Mouse (Mus musculus): ENCODE measurements around the gene Auh. TPM values are rescaled to one million over a fixed set of nuclear protein-coding genes. Genes with fewer than 3 reads are reported as not detected.
A peak's percentile ranks its signal among the peaks of the same experiment; 100 is the strongest.

Auh gene
- polyA plus RNA-seq, 1 experiment from 2014 or later, result 38.6 TPM

GRCm38 (mm10) chr13:52832481-52833170, 96.9 kb downstream of the Auh start:
- Histone ChIP-seq H3K9ac (ENCODE audit: low read length) (no peak overlapping the region), H3K4me3 (ENCODE audit: low read depth, low read length) (no peak overlapping the region), H3K4me1 (replicated peaks; ENCODE audit: control insufficient read depth, insufficient read depth, low read length) (peaks cover 3% of the 10 kb centered on the region; the same call in 1 of the 2 replicates), H3K9me3 (ENCODE audit: control insufficient read depth, low read length) (no peaks in the 10 kb centered on the region), H3K27ac (ENCODE audit: low read depth) (no peak overlapping the region), H3K36me3 (ENCODE audit: control insufficient read depth, insufficient read depth, low read length) (peaks cover 14% of the 10 kb centered on the region; the same call in 1 of the 2 replicates), H3K27me3 (replicated peaks; ENCODE audit: control insufficient read depth, insufficient read depth, low read length) (no peaks in the 10 kb centered on the region), H3K4me2 (ENCODE audit: low read length) (no peak overlapping the region)
- ATAC-seq (replicated peaks; ENCODE audit: low FRiP score, low TSS enrichment, low read depth), result no peak
- WGBS, result 70% methylated on average over 8 of the region's 8 CpGs
- DNase-seq (ENCODE audit: low spot score), result no peak

- H3K4me3 ChIP-seq (ENCODE audit: low read depth, low read length), result no peak overlapping the region
- peak; percentile 71 for ATAC-seq (replicated peaks; ENCODE audit: low FRiP score, low TSS enrichment, low read depth)
- peaks cover 9% of the 10 kb centered on the region; the same call in 1 of the 2 replicates for H3K36me3 ChIP-seq (ENCODE audit: control insufficient read depth, insufficient read depth, low read length)
- no peak overlapping the region for H3K27ac ChIP-seq (ENCODE audit: low read depth)
- no peak overlapping the region for H3K9ac ChIP-seq (ENCODE audit: low read length)
- H3K4me1 ChIP-seq (replicated peaks; ENCODE audit: control insufficient read depth, insufficient read depth, low read length), result peaks cover 8% of the 10 kb centered on the region; the same call in 1 of the 2 replicates
- no peak overlapping the region for H3K4me2 ChIP-seq (ENCODE audit: low read length)
- H3K9me3 ChIP-seq (ENCODE audit: control insufficient read depth, low read length), result no peaks in the 10 kb centered on the region
- no peak for DNase-seq (ENCODE audit: low spot score)
- no peaks in the 10 kb centered on the region for H3K27me3 ChIP-seq (replicated peaks; ENCODE audit: control insufficient read depth, insufficient read depth, low read length)
- 81% methylated on average over 13 of the region's 13 CpGs for WGBS
Observed at GRCm38 (mm10) chr13:52831037-52831757, 98.3 kb downstream of the Auh start.

- ATAC-seq (replicated peaks; ENCODE audit: low FRiP score, low TSS enrichment, low read depth) (no peak), DNase-seq (ENCODE audit: low spot score) (no peak)
- no peak overlapping the region for H3K27ac ChIP-seq (ENCODE audit: low read depth)
- H3K9ac ChIP-seq (ENCODE audit: low read length), result no peak overlapping the region
- H3K36me3 ChIP-seq (ENCODE audit: control insufficient read depth, insufficient read depth, low read length), result no peaks in the 10 kb centered on the region
- H3K27me3 ChIP-seq (replicated peaks; ENCODE audit: control insufficient read depth, insufficient read depth, low read length), result no peaks in the 10 kb centered on the region
- H3K4me3 ChIP-seq (ENCODE audit: low read depth, low read length), result no peak overlapping the region
- WGBS, result 62% methylated on average over 12 of the region's 12 CpGs
- no peaks in the 10 kb centered on the region for H3K9me3 ChIP-seq (ENCODE audit: control insufficient read depth, low read length)
- H3K4me2 ChIP-seq (ENCODE audit: low read length), result no peak overlapping the region
- peaks cover 9% of the 10 kb centered on the region; the same call in 1 of the 2 replicates for H3K4me1 ChIP-seq (replicated peaks; ENCODE audit: control insufficient read depth, insufficient read depth, low read length)
Observed at GRCm38 (mm10) chr13:52828946-52829523, 100.4 kb downstream of the Auh start.

- no peak for ATAC-seq (replicated peaks; ENCODE audit: low FRiP score, low TSS enrichment, low read depth)
- Histone ChIP-seq H3K27me3 (replicated peaks; ENCODE audit: control insufficient read depth, insufficient read depth, low read length) (no peaks in the 10 kb centered on the region), H3K4me3 (ENCODE audit: low read depth, low read length) (no peak overlapping the region), H3K4me1 (replicated peaks; ENCODE audit: control insufficient read depth, insufficient read depth, low read length) (peaks cover 9% of the 10 kb centered on the region; the same call in 1 of the 2 replicates), H3K36me3 (ENCODE audit: control insufficient read depth, insufficient read depth, low read length) (no peaks in the 10 kb centered on the region), H3K9me3 (ENCODE audit: control insufficient read depth, low read length) (no peaks in the 10 kb centered on the region), H3K4me2 (ENCODE audit: low read length) (no peak overlapping the region), H3K27ac (ENCODE audit: low read depth) (no peak overlapping the region), H3K9ac (ENCODE audit: low read length) (no peak overlapping the region)
- WGBS, result 63% methylated on average over 2 of the region's 2 CpGs
- no peak for DNase-seq (ENCODE audit: low spot score)
Observed at GRCm38 (mm10) chr13:52828217-52828616, 101.3 kb downstream of the Auh start.

- no peak overlapping the region for H3K9ac ChIP-seq (ENCODE audit: low read length)
- no peak overlapping the region for H3K4me2 ChIP-seq (ENCODE audit: low read length)
- H3K9me3 ChIP-seq (ENCODE audit: control insufficient read depth, low read length), result no peaks in the 10 kb centered on the region
- no peaks in the 10 kb centered on the region for H3K27me3 ChIP-seq (replicated peaks; ENCODE audit: control insufficient read depth, insufficient read depth, low read length)
- no peak overlapping the region for H3K27ac ChIP-seq (ENCODE audit: low read depth)
- DNase-seq (ENCODE audit: low spot score), result no peak
- H3K4me1 ChIP-seq (replicated peaks; ENCODE audit: control insufficient read depth, insufficient read depth, low read length), result peaks cover 19% of the 10 kb centered on the region
- ATAC-seq (replicated peaks; ENCODE audit: low FRiP score, low TSS enrichment, low read depth), result no peak
- H3K36me3 ChIP-seq (ENCODE audit: control insufficient read depth, insufficient read depth, low read length), result no peaks in the 10 kb centered on the region
- no peak overlapping the region for H3K4me3 ChIP-seq (ENCODE audit: low read depth, low read length)
Observed at GRCm38 (mm10) chr13:52826666-52827065, 102.8 kb downstream of the Auh start.

- Histone ChIP-seq H3K4me3 (ENCODE audit: low read depth, low read length) (no peak overlapping the region), H3K27ac (ENCODE audit: low read depth) (no peak overlapping the region), H3K4me2 (ENCODE audit: low read length) (no peak overlapping the region), H3K4me1 (replicated peaks; ENCODE audit: control insufficient read depth, insufficient read depth, low read length) (peaks cover 25% of the 10 kb centered on the region), H3K27me3 (replicated peaks; ENCODE audit: control insufficient read depth, insufficient read depth, low read length) (no peaks in the 10 kb centered on the region), H3K9ac (ENCODE audit: low read length) (no peak overlapping the region), H3K36me3 (ENCODE audit: control insufficient read depth, insufficient read depth, low read length) (no peaks in the 10 kb centered on the region), H3K9me3 (ENCODE audit: control insufficient read depth, low read length) (no peaks in the 10 kb centered on the region)
- WGBS, result 56% methylated on average over 9 of the region's 9 CpGs
- ATAC-seq (replicated peaks; ENCODE audit: low FRiP score, low TSS enrichment, low read depth), result no peak
- no peak for DNase-seq (ENCODE audit: low spot score)
Observed at GRCm38 (mm10) chr13:52824754-52825153, 104.7 kb downstream of the Auh start.

- ATAC-seq (replicated peaks; ENCODE audit: low FRiP score, low TSS enrichment, low read depth), result peak; percentile 59
- Histone ChIP-seq H3K27ac (ENCODE audit: low read depth) (0 out of 2 replicates have a peak overlapping the region, but pooled peaks have one; percentile 33), H3K36me3 (ENCODE audit: control insufficient read depth, insufficient read depth, low read length) (no peaks in the 10 kb centered on the region), H3K27me3 (replicated peaks; ENCODE audit: control insufficient read depth, insufficient read depth, low read length) (no peaks in the 10 kb centered on the region), H3K9me3 (ENCODE audit: control insufficient read depth, low read length) (no peaks in the 10 kb centered on the region), H3K4me2 (ENCODE audit: low read length) (peak overlapping the region; percentile 5; the same call in 1 of the 2 replicates), H3K4me1 (replicated peaks; ENCODE audit: control insufficient read depth, insufficient read depth, low read length) (peaks cover 37% of the 10 kb centered on the region), H3K4me3 (ENCODE audit: low read depth, low read length) (no peak overlapping the region), H3K9ac (ENCODE audit: low read length) (no peak overlapping the region)
- 32% methylated on average over 22 of the region's 23 CpGs for WGBS
- no peak for DNase-seq (ENCODE audit: low spot score)
Observed at GRCm38 (mm10) chr13:52822165-52823149, 107.0 kb downstream of the Auh start.

- DNase-seq (ENCODE audit: low spot score), result no peak
- no peak for ATAC-seq (replicated peaks; ENCODE audit: low FRiP score, low TSS enrichment, low read depth)
- Histone ChIP-seq H3K9me3 (ENCODE audit: control insufficient read depth, low read length) (no peaks in the 10 kb centered on the region), H3K36me3 (ENCODE audit: control insufficient read depth, insufficient read depth, low read length) (no peaks in the 10 kb centered on the region), H3K4me1 (replicated peaks; ENCODE audit: control insufficient read depth, insufficient read depth, low read length) (peaks cover 38% of the 10 kb centered on the region), H3K4me3 (ENCODE audit: low read depth, low read length) (no peak overlapping the region), H3K27ac (ENCODE audit: low read depth) (0 out of 2 replicates have a peak overlapping the region, but pooled peaks have one; percentile 33), H3K4me2 (ENCODE audit: low read length) (no peak overlapping the region), H3K27me3 (replicated peaks; ENCODE audit: control insufficient read depth, insufficient read depth, low read length) (no peaks in the 10 kb centered on the region), H3K9ac (ENCODE audit: low read length) (no peak overlapping the region)
- 64% methylated on average over 9 of the region's 9 CpGs for WGBS
Observed at GRCm38 (mm10) chr13:52821571-52821970, 107.9 kb downstream of the Auh start.

Data from intestine, embryonic 14.5 days (tissue).